Mouse (Mus musculus): ENCODE measurements around the gene Olfr1426.
"Not testable (repeated sequence)": the region's sequence is repeated elsewhere in the genome, so short reads cannot be mapped to it uniquely, and the experiment has no call there.

Gene Olfr1426

DNA sequence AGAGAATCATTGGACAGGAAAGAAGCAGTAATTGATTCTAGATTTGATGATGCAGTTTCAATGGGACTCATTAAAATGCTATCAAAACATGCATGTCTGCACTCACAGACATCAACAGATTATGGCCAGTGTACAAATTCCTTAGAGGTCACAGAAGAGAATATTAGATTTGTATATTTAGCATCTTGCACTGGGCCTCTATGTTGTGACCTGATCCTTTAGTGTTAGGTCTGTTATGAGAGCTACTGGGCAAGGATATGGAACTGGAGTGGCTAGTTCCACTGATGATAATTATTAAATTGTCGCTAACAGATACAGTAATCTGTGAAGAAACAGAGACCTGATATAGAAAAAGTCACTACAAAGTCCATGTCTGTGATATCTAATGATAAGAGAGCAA is at the start of gene Olfr1426:
TSS of gene Olfr1426 (minus strand) at position 101 of the 400 bp plus-strand sequence.
- DNase-seq (ENCODE audit: low spot score): no peak

DNA sequence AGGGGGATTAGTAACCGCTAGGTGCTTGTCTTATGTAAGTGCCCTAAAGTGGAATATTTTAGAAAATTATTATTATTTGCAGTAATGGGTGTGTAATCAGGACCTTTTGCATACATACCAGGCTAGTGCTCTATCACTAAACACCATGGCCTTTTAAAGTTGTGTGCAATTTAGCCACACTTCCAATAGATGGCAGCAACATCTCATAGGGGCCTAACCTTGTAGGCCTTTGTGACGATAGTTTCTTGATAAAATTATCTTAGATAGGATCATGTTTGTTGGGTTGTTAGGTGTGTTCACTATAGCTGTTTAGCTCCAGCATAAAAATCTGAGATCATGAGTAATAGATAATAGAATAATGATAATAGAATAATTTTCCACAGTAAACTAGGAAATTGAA is 42.5 kb upstream of the Olfr1426 start:
- DNase-seq (ENCODE audit: low spot score): no peak

GRCm38 (mm10) chr19:12123103-12123502 is 31.3 kb upstream of the Olfr1426 start, which contains the start of gene Olfr76:
Gene Olfr76, minus strand, starts transcription at chr19:12123203.
- no peak for DNase-seq (ENCODE audit: low spot score)

DNA sequence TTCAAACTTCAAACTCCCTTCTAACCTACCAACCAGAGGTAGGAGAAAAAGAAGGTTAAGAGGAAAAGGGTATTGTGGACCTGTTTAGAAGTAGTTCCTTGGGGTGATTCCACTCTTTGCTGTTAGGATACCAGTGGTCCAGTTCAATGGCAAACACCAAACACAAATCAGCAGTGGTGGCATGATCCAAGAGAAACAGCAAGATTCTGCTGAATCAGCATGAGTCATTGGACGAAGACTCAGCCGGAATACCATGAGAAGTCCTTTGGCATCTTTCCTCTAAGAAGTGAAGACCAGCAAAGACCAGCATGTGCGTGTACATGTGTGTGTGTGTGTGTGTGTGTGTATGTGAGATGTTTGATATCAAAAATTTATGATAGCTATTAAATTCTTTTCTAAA is 24.7 kb upstream of the Olfr1426 start:
- DNase-seq (ENCODE audit: low spot score): no peak

DNA sequence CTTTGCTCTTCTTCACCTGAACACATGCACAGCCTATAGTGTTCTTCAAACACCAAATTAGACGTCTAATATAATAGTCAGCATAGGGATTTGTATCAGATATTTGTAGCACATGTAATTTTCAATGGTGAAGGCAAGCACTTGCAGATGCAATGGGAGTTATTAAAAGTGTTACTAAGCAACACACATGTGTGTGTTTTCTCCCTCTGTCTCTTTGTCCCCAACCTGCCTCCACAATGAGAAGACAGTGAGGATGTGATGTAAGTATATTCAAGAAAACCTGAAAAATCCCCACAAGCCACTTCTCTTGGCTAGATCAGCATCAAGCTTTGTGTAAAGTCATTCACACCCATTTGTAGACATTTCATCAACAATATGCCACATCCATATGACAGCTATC is 24.0 kb upstream of the Olfr1426 start, which contains the start of gene Olfr1428:
TSS of gene Olfr1428 (minus strand) at position 101 of the 400 bp plus-strand sequence.
- no peak for DNase-seq (ENCODE audit: low spot score)

GRCm38 (mm10) chr19:12113807-12114206 is 22.0 kb upstream of the Olfr1426 start:
- no peak for DNase-seq (ENCODE audit: low spot score)

DNA sequence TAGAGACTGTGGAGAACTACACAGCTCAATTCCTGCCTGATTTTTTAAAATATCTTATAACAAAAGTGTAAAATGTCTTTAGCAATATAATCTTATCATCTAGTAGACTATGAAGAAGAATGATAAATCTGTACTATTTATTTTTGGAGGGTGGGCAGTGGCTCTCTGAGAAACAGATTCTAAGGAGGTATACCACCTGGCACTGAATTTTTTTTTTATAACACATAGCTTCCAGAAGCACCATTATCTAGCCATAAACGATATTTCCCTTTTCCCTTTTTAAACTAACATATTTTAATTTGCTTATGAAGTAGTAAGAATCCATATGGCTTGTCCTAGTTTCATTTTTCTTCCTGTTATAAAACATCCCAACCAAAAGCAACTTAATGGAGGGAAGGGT is 12.7 kb upstream of the Olfr1426 start:
- no peak for DNase-seq (ENCODE audit: low spot score)

DNA sequence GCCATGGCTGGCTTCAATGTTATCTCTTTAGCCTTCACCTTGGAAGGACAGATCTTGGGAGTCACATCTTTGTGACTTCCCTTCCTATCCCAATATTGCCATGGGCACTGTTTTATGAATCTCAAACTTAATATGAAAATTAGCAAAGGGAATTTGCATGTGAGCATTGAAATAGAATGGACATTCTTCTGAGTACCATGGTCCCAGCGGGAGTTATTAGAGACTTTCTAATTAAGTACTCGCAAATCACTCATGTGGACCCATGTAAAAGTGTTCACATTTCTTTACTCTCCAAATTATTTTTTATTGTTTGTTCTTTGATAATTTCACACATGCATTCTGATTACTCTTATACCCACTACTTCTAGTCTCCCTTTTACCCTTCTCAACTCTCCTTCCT is 11.4 kb upstream of the Olfr1426 start, which contains the start of gene Olfr1427:
TSS of gene Olfr1427 (minus strand) at position 101 of the 400 bp plus-strand sequence.
- no peak for DNase-seq (ENCODE audit: low spot score)

DNA sequence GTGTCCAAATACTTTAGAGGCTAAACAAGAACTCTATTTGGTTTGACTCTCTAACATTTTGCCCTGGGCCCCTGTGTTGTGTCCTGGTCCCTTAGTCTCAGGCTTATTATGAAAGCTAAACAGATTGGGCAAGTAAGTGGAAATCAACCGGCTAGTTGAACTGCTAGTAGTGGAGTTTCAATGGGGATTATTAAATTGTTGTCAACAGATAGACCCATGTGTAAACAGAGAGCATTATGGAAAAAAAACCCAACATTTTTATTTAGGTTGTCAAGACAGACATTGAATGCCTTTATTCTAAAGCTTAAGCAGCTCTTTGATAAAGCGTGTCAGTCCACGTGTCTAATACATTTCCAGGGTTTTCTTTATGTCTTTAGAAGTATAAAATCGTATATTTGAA is 14.2 kb downstream of the Olfr1426 start, which contains the start of gene Olfr1425:
TSS of gene Olfr1425 (minus strand) at position 101 of the 400 bp plus-strand sequence.
- DNase-seq (ENCODE audit: low spot score): not testable (repeated sequence)

DNA sequence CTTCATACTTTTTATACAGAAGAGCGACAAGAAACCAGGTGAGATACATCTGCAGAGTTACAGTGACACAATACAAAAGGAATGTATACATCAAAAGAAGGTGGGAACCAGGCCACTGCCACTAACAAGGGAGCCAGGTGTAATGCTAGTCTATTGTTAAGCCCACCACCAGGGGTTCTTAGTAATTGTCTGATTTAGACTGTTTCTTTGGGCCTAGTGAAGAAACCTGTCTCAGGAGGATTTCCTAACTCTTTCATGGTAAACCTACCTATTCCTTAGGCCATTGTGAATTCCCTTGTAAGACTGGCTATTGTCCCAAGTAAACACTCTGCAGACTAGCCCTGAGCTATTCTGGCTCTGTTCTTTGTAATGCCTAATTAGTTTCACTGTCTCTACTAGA is 22.3 kb downstream of the Olfr1426 start:
- DNase-seq (ENCODE audit: low spot score): not testable (repeated sequence)

GRCm38 (mm10) chr19:12067806-12068205 is 24.0 kb downstream of the Olfr1426 start:
- not testable (repeated sequence) for DNase-seq (ENCODE audit: low spot score)

DNA sequence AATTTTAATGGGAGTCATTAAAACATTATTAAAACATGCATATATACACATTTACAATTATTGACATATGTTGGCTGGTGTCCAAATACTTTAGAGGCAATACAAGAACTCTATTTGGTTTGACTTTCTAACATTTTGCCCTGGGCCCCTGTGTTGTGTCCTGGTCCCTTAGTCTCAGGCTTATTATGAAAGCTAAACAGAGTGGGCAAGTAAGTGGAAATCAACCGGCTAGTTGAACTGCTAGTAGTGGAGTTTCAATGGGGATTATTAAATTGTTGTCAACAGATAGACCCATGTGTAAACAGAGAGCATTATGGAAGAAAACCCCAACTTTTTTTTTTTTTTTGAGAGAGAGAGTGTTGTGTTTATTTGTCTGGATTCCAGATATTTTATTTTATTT is 29.2 kb downstream of the Olfr1426 start, which contains the start of gene Olfr1424:
TSS of gene Olfr1424 (minus strand) at position 101 of the 400 bp plus-strand sequence.
- DNase-seq (ENCODE audit: low spot score): not testable (repeated sequence)

DNA sequence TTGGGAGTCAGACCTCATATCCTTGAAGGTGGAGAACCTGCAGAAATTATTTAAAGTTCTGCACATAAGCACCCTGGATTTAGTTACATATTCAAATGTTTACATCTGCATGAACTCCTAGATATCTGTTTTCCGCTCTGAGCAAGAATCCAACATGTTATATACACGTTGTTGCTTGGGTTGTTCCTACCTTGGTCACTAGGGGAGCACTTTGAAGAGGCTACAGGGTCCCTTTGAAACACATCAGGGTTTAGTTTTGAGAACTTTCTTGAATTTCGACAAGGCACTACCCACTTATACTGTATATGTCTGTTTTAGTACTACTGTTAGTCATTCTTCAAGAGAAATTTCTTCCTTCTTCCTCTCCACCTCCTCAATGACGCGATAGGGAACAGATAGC is 48.6 kb downstream of the Olfr1426 start:
- no peak for DNase-seq (ENCODE audit: low spot score)

DNA sequence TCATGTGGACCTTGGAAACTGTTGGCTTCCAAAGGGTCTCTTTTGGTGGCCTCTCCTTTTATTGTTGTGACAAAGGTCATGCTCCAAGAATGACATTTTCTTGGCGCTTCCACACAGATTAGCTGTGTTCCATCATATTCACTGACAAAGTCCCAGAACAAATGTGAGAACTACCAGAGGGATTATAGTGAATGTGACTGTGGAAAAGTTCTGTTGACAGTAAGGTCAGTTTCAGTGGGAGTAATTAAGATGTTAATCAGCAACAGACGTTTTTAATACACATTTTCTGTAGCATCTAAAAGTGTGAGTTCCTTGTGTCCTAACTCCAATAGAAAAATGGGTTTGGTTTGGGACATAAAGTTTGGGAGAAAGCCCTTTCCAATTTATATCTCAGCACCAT is 50.6 kb downstream of the Olfr1426 start, which contains the start of gene Olfr1423:
TSS of gene Olfr1423 (minus strand) at position 101 of the 400 bp plus-strand sequence.
- no peak for DNase-seq (ENCODE audit: low spot score)

DNA sequence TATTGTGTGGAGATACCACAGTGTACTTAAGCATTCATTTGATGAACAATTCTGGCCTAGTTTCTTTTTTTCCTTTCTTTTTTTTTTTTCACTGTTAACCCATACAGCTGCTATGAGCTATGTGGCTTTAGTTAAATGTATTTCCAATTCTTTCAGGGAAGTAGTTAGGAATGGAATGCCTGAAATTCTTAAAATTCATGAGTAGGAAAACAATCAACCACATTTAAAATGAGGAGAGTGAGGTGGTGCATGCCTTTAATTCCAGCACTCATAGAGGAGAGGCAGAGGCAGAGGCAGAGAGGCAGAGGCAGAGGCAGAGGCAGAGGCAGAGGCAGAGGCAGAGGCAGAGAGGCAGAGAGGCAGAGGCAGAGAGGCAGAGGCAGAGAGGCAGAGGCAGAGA is 54.1 kb downstream of the Olfr1426 start:
- no peak for DNase-seq (ENCODE audit: low spot score)

Data from ovary, postnatal 36 days (tissue).